Mouse (Mus musculus): ENCODE results near the gene Pgghg.

The Pgghg gene

GRCm38 (mm10) chr7:140941222-140942051 lies at the start of gene Pgghg:
TSS of gene Pgghg (plus strand) at chr7:140941391.
- peak; percentile 89 for DNase-seq (ENCODE audit: low spot score)

DNA sequence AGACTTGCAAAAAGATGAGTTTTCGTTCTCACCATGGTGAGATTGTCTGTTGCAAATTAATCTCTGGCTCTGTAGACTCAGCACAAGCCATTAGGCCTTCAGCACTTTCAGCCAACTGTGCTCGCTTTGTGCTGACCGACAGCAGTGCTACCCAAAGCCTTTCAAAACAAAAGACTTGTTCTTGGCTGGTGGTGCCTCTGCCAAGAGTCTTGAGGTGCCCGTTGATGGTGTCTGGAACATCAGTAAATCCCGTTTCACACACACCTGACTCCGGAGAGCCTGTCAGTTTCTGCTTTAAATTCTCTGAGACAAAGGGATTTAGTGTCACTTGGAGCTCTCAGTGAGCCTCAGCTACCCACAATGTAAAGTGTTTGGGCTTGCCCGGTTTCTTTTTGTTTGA lies 47.2 kb upstream of the Pgghg start:
- DNase-seq (ENCODE audit: low spot score), result no peak

GRCm38 (mm10) chr7:140894611-140895010 lies 46.6 kb upstream of the Pgghg start:
- no peak for DNase-seq (ENCODE audit: low spot score)

GRCm38 (mm10) chr7:140897863-140898262 lies 43.3 kb upstream of the Pgghg start:
- no peak for DNase-seq (ENCODE audit: low spot score)

DNA sequence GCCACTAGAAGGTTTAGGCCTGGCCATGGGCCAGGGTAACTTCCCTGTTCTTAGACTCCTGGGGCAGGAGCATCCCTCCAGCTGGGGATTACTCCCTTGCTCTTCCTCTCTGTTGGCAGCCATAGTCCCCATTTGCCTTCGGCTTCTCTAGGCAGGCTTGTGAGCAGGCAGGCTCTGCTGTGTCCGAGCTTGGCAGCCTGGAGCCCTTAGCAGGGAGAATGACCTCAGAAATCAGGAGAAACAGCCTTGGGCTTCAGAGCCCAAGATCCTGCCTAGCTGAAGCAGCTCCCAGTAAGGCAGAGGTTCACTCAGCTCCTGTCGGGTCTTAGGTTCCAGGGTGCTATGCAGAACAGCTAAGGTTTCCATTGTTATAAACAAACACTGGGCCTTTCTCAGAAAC lies 42.1 kb upstream of the Pgghg start:
- no peak for DNase-seq (ENCODE audit: low spot score)

GRCm38 (mm10) chr7:140900220-140900619 lies 41.0 kb upstream of the Pgghg start, which contains the start of gene Cox8b:
TSS of gene Cox8b (minus strand) at chr7:140900446.
- DNase-seq (ENCODE audit: low spot score), result no peak

DNA sequence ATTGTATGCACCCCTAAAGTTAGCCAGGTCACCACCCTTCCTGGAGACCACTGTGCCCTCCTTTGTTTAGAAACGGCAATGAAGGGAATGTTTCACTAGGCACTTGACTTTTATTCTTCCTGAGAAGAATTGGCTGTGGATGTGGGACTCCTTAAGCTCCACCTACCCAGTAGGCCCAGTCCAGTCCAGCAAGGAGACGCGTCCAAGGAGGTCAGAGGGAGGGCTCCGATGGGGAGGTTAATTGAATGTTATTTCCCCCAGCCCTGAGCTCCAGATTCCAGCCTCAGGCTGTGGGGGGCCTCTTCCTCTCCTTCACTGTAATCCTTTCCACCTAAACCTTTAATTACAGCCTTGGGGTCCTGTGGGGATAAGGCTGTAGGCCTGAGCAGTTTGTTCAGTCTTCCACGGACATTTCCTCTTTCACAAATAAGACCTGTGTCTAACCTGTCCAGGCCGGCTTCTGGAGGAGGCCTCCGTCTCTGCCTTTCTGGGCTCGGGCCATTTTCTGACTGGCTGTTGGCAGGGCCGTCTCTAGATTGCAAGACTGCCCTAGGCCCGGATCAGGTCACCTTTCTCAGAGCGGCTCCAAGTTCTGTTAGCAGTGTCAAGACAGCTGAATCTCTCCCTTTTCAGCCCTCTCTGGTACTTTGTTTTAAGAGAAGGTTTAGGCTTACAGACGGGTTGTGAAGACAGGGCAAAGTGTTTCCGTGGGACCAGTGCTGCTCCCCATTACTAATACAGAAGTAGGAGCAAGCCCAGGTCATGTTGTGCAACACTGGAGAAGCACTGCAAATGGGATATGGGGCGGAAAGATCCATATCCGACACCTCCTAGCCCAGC lies 38.9 kb upstream of the Pgghg start:
- no peak for DNase-seq (ENCODE audit: low spot score)

DNA sequence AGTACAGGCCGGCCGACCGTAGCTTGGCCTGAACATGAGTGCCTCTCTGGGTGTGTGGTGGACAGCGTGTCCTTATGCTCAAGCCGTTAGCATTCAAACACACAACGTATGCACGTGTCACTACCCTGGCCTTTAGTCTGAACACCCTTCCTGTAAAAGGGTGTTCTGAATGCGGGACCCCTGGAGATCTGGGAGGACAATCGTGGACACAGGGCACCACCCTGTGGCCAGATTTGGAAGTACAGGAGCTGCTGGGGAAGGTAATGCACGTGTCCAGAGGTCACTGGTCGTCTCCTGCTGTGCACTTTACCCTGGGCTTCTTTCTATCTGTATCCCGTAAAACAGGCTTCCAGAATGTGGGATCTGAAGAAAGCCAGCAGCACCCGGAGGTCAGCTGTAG lies 38.0 kb upstream of the Pgghg start:
- DNase-seq (ENCODE audit: low spot score), result peak; percentile 77

- DNase-seq (ENCODE audit: low spot score), result peak; percentile 81
Observed at GRCm38 (mm10) chr7:140905642-140906081, 35.5 kb upstream of the Pgghg start.

DNA sequence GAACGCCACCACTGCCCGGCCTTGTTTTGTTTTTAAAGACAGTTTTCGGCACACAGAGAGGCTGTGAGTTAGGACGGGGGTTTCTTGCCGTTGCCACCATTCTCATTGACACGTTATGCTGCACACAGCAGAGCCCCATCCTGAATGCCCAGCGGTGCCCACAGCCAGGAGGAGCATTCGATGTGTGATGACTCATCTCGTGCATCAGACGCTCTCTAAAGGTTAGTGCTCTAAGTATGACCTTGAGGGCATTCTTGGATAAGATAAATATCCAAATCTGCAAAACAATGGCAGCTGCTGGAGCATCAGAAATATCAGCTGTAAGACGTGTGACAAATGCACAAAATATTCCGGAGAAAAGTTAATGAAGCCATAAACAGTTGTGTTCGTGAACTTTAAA lies 34.1 kb upstream of the Pgghg start:
- peak; percentile 29 for DNase-seq (ENCODE audit: low spot score)

GRCm38 (mm10) chr7:140907697-140908096 lies 33.5 kb upstream of the Pgghg start:
- DNase-seq (ENCODE audit: low spot score), result no peak

DNA sequence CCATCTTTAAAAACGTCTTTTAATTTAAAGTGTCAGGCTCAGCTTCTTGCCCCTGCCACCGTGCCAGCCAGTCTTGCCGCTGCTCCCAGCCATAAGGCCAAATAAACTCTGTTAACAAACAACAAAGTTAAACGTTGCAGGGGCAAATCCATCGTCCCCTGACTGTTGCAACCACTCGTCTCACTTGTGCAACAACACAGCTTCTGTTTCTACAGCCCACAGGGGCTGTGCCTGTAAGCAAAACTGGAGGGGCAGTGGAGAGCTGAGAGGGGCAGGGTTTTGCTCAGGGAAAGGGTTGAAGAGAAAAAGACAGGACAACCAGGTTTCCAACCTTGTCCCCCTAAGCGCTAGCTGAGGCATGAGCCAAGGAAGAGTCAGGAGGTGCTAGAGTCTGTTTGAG lies 33.0 kb upstream of the Pgghg start:
- DNase-seq (ENCODE audit: low spot score), result no peak

- peak; percentile 89 for DNase-seq (ENCODE audit: low spot score)
Observed at GRCm38 (mm10) chr7:140908634-140909107, 32.5 kb upstream of the Pgghg start.

GRCm38 (mm10) chr7:140912293-140912692 lies 28.9 kb upstream of the Pgghg start:
- DNase-seq (ENCODE audit: low spot score), result no peak

GRCm38 (mm10) chr7:140912846-140913482 lies 28.2 kb upstream of the Pgghg start:
- DNase-seq (ENCODE audit: low spot score), result no peak

GRCm38 (mm10) chr7:140914031-140914690 lies 27.0 kb upstream of the Pgghg start:
- no peak for DNase-seq (ENCODE audit: low spot score)

DNA sequence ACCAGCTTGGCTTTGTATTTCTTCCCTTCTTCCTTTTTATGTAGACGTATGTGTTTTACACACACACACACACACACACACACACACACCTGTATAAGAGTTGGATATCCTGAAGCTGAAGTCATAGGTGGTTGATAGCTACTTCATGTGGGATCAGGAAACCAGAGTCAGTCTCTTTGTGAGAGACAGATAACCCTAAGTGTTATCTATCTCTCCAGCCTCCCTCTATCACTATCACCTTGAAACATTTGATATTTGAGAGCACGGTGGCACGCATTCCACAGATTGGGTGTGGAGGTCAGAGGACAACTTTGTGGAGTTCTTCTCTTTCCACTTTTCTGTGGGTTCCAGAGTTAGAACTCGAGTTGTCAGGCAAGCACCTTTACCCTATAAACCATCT lies 21.3 kb upstream of the Pgghg start:
- DNase-seq (ENCODE audit: low spot score), result no peak

- no peak for DNase-seq (ENCODE audit: low spot score)
Observed at GRCm38 (mm10) chr7:140920418-140921029, 20.7 kb upstream of the Pgghg start, which contains the start of gene Nlrp6. TSS of gene Nlrp6 (plus strand) at chr7:140920902.

GRCm38 (mm10) chr7:140921225-140921975 lies 19.8 kb upstream of the Pgghg start:
- no peak for DNase-seq (ENCODE audit: low spot score)

GRCm38 (mm10) chr7:140922398-140923069 lies 18.7 kb upstream of the Pgghg start:
- no peak for DNase-seq (ENCODE audit: low spot score)
